Mouse (Mus musculus): ENCODE measurements around the gene Wscd2.

GRCm38 (mm10) chr5:113453356-113453755 is 36.8 kb upstream of the Wscd2 start:
- TF ChIP-seq GATA1 (IDR thresholded peaks at IDR 0.05; ENCODE audit: low read length) (no peak), TAL1 (IDR thresholded peaks at IDR 0.05; ENCODE audit: low read length) (no peak)
